Mouse (Mus musculus): ENCODE results near the gene Zfp142. TPM values are rescaled to one million over a fixed set of nuclear protein-coding genes. Genes with fewer than 3 reads are reported as not detected.

Zfp142 gene
- total RNA-seq, 2 experiments from 2014 or later = 8.4 to 10.2 TPM

DNA sequence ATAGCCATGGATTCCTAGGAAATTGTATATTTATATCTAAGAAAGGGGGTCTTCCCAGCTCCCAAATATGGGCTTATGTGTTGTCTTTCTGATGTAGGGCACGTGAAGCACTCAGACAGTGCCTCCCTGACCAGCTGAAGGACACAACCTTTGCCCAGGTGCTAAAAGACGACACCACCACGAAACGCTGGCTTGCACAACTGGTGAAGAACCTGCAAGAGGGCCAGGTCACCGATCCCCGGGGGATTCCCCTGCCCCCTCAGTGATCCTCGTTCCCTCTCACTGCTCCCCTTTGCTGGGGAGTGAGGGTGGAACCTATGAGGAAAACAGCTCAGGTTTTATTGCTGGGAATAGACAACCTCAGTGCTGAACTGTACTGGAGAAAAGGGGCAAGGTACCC lies 59.5 kb downstream of the Zfp142 start:
- DNase-seq = no peak
- intact Hi-C loops (cut with DNase I) = no loop called here

DNA sequence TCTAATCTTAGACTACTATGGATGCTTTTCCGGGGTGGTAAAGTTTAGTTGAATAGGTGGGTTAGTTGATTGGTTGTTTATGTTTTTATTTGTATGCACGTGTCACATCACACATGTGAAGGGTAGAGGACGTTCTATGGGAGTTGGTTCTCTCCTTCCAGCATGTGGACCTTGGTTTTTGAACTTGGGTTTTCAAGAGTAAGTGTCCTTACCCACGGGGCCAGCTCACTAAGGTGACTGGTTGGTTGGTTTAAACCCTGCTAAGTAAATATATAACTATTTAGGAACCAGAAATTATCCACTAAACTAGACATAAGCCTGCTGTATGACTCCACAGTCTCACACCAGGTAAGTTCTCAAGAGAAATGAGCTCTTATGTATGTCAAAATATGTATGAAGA lies 63.3 kb downstream of the Zfp142 start:
- DNase-seq = no peak
- intact Hi-C loops (cut with DNase I) = no loop called here

DNA sequence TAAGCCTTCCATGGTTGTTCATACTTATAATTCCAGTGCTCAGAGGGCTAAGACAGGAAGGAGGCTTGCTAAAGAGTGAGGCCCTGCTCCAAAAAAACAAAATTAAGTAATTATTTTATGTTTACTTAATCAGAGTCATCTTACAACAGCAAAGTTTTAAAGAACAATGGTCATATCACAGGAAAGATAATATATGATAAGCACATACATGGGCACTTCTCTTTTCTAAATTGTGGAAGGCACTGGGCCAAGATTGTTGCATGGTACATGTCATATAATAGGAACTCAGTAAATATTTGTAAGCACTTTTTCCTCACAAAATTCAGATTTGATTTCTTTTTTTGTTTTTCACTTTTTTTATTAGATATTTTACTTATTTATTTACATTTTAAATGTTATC lies 68.2 kb downstream of the Zfp142 start:
- DNase-seq = no peak
- intact Hi-C loops (cut with DNase I) = no loop called here

Small RNA genes lying within 50 kb of the gene (microRNA-seq; reads per million reads assigned to microRNA genes)
- gene Gm25035 (ENCODE audit: borderline number of aligned reads in 2 of 2) = 0 reads per million in 2 experiments

Other genes starting within 250 kb of the Zfp142 start
- under 1 TPM; 0.19 to 0.41 TPM for gene Catip, start 226.1 kb downstream of the Zfp142 start, total RNA-seq (2021)
- gene Slc11a1, start 213.1 kb downstream of the Zfp142 start, total RNA-seq (2021) = 1 to 10 TPM; 4.7 to 5.5 TPM
- 100 to 1,000 TPM; 127 to 133 TPM for gene Ctdsp1, start 196.7 kb downstream of the Zfp142 start, total RNA-seq (2021)
- 1 to 10 TPM in 1 of 2 experiments, under 1 TPM in 1; 0.86 to 1.3 TPM for gene Vil1, start 178.9 kb downstream of the Zfp142 start, total RNA-seq (2021)
- gene Cnot9, start 82.2 kb downstream of the Zfp142 start, total RNA-seq (2021) = 10 to 100 TPM; 12.1 to 12.6 TPM
- not detected for gene Plcd4, start 45.4 kb downstream of the Zfp142 start, total RNA-seq (2021)
- 10 to 100 TPM in 1 of 2 experiments, 1 to 10 TPM in 1; 6.7 to 10.1 TPM for gene Usp37, start 44.0 kb downstream of the Zfp142 start, total RNA-seq (2021)
- 10 to 100 TPM; 28.7 to 37.0 TPM for gene Bcs1l, start within 50 bp of the Zfp142 start, total RNA-seq (2021)
- 10 to 100 TPM; 16.1 to 17.4 TPM for gene Rnf25, start 13.2 kb upstream of the Zfp142 start, total RNA-seq (2021)
- 1 to 10 TPM in 1 of 2 experiments, under 1 TPM in 1; 0.65 to 1.1 TPM for gene Stk36, start 13.2 kb upstream of the Zfp142 start, total RNA-seq (2021)
- gene Ttll4, start 73.5 kb upstream of the Zfp142 start, total RNA-seq (2021) = 10 to 100 TPM; 10.1 to 11.5 TPM
- gene Cyp27a1, start 125.3 kb upstream of the Zfp142 start, total RNA-seq (2021) = 10 to 100 TPM; 13.5 to 18.4 TPM
- 1 to 10 TPM; 1.1 to 1.4 TPM for gene Prkag3, start 161.0 kb upstream of the Zfp142 start, total RNA-seq (2021)
- under 1 TPM; 0.14 to 0.33 TPM for gene Wnt6, start 183.6 kb upstream of the Zfp142 start, total RNA-seq (2021)
- gene Wnt10a, start 203.3 kb upstream of the Zfp142 start, total RNA-seq (2021) = not detected